Mouse (Mus musculus) mouse trophoblast stem cell (cell line): ENCODE results near the gene Nup133.
"Not testable (repeated sequence)": the region's sequence is repeated elsewhere in the genome, so short reads cannot be mapped to it uniquely, and the experiment has no call there.

Source experiments
- in situ Hi-C, 2 experiments: fragments of 300-500 bp; cut with MseI, MboI; formaldehyde crosslinking; loops; 2 replicates in 1 of 2; 3 replicates in 1 of 2; pipeline ENCODE4 v1.15.1; 2025

Nup133 gene

DNA sequence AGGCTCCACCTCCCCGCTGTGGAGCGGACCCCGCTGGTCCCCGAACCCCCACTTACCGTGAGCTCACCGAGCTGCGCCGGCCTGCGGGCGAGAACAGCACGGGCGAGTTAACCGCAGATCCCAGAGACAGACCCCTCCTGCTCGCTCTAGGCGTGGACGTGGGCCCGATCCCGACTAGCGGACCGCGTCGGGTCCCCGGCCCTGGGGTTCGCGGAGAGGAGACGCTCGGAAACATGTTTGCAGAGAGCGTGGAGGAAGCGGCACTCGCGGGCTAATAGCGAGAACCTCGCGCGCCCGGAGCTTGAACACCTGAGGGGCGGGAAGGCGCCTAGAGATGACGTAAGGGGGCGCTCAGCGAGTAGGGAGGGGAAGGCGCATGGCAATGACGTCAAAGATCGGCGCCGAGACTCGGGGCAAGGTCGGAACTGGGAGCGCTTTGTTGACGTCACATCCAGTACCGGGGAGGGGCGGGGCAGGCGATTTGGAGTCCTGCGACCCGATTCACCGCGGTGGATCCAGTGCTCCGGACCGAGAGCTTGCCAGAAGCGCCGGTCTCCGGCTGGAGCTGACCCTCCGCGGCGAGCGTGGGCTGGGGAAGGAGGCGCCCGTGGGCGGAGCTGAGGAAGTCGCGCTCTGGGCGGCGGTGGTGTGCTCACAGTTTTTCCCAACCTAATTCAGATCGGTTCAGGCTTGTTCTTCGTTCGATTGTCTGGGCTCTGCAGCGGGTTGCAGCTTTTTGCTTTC lies at the start of gene Nup133:
Gene Nup133, minus strand, starts transcription at position 324 of the 744 bp plus-strand sequence.
- in situ Hi-C loops: no loop called here

DNA sequence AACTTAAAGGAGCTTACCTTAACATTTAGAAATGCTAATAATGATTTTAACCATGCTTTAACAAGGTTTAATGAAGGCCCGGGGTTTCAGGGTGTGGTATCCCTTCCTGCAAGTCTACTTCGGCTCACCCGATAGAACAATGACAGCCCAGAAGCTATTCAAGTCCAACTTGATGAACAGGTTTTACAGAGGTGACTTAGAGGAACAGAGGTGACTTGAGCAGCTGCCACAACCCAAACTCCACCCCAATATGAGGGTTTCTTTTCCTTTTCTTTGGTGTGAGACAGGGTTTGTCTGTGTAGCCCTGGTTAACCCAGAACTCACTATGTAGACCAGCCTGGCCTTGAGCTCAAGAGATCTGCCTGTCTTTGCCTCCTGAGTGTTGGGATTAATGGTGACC lies 44.9 kb upstream of the Nup133 start:
- in situ Hi-C loops: no loop called here

DNA sequence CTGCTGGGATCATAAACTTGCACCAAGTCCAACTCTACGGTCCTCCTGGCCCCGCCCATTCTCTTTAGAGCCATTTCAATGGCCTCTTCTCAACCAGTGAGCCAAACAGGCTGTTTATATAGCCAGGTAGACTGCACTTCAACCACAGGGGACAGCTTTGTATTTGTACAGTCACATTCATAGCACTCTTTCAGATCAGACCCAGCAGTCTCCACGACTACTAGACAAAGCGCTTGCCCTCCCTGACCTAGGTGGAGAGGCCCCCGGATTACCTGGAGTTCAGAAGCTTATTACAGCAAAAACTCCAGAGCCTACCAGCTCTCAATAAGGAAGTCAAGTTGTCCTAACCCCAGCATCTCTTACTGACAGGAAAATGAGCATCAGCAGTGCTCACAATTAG lies 44.5 kb upstream of the Nup133 start:
- in situ Hi-C loops: no loop called here

- in situ Hi-C loops: no loop called here
These were observed 43.5 kb upstream of the Nup133 start for GRCm38 (mm10) chr8:123992587-123992986.

DNA sequence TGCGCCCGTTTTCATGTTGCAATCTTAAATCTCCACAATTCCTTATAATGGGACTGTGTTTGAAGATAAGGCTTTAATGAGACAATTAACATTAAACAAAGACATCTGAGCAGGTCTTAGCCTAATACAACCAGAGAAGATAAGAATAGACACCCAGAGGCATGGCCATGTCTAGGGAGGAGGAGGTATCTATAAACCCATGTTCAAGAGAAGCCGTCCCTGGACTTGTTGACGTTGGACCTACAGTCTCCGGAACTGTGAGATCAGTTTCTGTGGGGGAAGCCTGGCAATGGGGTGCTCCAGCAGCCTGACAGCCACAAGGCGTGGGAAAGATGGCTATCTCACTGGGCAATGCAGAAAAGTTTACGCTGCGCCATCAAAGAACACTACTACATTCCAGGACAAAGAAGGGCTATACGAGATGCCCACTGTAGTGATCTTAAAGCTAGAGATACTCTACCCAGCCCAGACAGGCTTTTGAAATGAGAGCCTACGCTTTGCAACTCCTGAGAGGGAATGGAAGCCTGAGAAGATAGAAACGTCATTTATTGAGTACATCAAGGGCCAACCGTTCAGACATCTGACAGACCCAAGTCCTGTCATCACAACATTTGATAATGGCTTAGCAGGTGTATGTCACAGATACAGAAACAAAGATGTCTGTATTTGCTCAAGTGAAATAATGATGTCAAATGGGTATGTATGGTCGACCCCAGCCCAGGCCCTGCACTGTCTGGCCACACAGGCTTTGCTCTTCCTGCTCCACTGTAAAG lies 41.4 kb upstream of the Nup133 start:
- in situ Hi-C loops: no loop called here

DNA sequence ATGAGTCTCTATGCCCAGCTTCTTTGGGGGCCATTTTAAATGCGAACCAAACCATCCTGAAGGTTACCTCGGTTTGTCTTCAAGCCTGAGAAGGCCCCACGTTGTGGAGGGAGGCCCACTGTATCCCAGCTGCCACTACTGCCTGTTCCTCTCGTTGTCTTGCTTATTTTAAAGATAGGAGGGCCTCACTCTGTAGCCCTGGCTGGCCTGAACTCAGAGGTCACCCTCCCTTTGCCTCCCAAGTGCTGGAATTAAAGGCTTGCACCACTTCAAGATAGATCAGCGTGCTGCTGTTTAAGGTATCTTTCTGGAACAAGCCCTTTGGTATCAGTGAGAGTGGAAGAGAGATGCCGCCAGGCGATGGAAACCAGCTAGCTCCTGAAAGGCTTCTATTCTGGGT lies 40.1 kb upstream of the Nup133 start:
- in situ Hi-C loops: no loop called here

- in situ Hi-C loops: no loop called here
These were observed 39.6 kb upstream of the Nup133 start for GRCm38 (mm10) chr8:123988605-123989038.

GRCm38 (mm10) chr8:123982826-123983400 lies 33.8 kb upstream of the Nup133 start, which contains the start of gene Abcb10:
Gene Abcb10, minus strand, starts transcription at chr8:123983122.
- in situ Hi-C loops: no loop called here

DNA sequence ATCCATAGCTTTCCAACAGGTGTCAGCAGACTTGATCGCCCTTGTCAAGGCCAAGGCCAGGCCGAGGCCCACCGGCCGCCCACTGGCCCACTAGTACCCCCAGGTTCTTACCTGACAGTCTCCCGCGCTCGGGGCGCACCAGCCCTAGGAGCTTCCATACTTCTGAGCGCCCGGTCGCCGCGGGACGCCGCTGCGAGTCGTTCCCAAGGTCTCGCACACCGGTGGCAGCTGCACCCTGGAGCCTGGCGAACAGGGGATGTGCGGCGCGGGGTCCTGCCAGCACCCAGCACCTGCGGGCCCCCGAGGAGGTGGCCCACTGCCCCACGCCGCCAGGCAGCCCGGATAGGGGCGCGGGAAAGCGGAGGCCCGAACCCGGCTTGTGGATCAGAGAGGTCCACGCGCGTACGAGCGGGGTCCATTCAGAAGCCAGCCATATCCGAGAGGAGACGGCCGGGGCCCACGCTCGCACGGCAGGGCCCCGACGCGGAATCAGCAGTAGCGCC lies 33.3 kb upstream of the Nup133 start:
- in situ Hi-C loops: no loop called here

- in situ Hi-C loops: no loop called here
These were observed 32.6 kb upstream of the Nup133 start for GRCm38 (mm10) chr8:123981674-123982073.

- in situ Hi-C loops: no loop called here
These were observed 31.2 kb upstream of the Nup133 start for GRCm38 (mm10) chr8:123980239-123980638.

GRCm38 (mm10) chr8:123978926-123979325 lies 29.9 kb upstream of the Nup133 start:
- in situ Hi-C loops: no loop called here

DNA sequence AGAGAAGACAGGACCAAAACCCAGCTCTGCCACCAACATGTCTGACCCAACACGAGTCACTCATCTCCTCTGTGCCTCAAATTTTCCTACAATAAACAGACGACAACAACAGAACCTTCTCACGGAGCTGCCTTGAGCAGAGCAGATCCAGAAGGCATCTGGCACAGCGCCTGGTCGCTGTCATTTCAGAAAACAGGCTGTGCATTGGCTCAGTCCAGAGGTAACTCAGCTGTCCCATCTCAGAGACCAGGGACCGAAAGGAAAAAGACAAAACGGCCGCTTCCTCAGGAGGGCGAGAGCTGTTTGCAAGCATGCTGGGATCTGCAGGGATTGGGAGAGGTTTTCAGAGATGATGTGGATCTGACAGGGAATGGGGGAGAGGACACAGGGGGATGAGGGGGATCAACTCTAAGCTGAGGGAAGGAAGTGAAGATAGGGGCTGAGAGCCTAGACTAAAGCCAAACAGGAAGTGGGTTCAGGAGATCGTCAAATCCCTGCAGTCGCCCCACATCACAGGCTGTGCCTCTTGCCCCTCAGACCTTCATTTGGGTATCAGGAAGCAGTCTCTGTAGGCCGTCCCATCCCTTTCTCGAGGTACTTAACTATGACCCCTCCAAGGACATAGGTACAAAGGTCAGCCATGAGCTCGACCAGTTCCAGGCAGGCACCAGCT lies 29.2 kb upstream of the Nup133 start:
- in situ Hi-C loops: no loop called here

DNA sequence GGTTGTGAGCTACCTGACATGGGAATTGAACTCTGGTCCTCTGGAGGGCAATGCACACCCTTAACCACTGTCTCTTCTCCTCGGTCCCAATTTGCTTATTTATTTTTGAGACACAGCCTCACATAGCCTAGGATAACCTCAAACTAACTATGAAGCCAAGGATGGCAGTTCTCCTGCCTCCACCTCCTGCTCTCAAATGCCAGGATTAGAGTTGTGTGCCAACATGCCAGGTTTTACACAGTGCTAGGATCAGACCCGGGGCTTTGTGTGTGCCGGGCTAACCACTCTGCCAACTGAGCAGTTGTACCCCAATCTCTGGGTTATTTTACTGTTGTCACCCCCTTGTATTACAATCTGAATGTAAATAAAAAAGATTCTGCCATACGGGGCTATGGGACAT lies 28.4 kb upstream of the Nup133 start:
- in situ Hi-C loops: no loop called here

GRCm38 (mm10) chr8:123973495-123973894 lies 24.4 kb upstream of the Nup133 start:
- in situ Hi-C loops: no loop called here

- in situ Hi-C loops: no loop called here
These were observed 17.8 kb upstream of the Nup133 start for GRCm38 (mm10) chr8:123966896-123967295.

- in situ Hi-C loops: no loop called here
These were observed 12.3 kb upstream of the Nup133 start for GRCm38 (mm10) chr8:123961371-123961770.

DNA sequence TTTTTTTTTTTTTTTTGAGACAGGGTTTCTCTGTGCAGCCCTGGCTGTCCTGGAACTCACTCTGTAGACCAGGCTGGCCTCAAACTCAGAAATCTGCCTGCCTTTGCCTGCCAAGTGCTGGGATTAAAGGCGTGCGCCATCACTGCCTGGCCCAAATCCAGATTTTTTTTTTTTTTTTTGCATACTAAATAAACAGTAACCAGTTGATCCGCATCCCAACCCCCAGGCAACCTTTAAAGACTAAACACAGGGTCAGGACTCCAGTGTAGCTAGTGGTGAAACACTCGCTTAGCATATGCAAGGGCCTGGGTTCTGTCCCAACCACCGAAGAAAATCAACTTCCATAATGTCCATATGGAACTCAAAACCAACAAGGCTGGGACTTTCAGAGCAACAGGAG lies 11.5 kb upstream of the Nup133 start:
- in situ Hi-C loops: not testable (repeated sequence)

DNA sequence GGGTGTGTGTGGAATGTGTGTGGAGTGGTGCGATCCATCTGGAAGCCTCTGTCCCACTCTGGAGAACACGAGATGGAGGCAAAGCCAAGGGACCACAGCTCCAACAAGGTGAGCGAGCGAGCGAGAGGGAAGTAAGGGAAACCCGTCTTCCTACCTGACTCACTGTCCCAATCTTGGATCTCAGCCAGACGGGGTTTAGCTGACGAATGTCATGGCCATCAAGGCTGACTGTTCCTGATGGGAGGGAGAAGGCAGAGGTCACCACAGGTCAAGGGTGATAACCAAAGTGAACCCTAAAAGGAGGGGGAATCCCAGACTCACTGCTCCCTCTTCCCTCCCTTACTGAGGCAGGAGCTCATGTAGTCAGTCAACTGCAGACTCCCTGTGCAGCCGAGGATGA lies 11.0 kb upstream of the Nup133 start:
- in situ Hi-C loops: no loop called here

- in situ Hi-C loops: no loop called here
These were observed 10.4 kb upstream of the Nup133 start for GRCm38 (mm10) chr8:123959473-123959872.

DNA sequence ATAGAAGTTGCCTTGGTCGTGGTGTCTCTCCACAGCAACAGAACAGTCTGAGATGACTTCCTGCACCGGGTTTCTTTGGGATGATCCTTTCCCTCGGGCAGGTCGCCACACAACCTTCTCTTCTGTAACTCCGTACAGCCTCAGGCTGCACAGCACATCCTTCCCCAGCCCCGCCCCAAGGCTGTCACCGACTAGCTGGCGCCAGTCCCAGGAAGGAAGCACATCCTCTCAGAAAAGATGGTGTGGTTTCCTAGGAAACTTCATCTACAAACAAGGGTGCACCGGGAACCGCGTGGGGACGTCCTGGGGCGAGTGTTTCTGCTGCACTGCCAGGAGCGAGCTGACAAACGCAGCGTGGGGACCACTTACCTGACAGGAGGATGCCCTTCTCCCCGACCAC lies 9.1 kb upstream of the Nup133 start:
- in situ Hi-C loops: no loop called here

DNA sequence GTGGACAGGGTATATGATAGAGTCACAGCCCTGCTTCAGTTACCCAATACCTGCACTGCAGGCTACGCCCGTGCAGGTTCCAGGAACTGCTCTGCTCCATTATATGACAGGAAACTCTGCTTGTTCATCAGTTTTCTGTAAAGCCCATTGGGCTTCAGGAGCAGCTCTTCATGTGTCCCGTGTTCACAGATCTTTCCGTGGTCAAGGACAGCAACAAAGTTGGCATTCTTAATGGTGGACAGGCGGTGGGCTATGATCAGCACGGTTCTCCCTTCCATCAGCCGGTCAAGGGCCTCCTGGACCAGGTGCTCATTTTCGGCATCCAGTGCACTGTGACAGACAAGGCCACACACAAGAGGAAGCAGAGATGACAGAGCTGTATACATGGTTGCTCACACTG lies 5.2 kb upstream of the Nup133 start:
- in situ Hi-C loops: no loop called here
